Mouse (Mus musculus): ENCODE measurements around the gene Slc43a1.
"Not testable (repeated sequence)": the region's sequence is repeated elsewhere in the genome, so short reads cannot be mapped to it uniquely, and the experiment has no call there.

Gene Slc43a1

DNA sequence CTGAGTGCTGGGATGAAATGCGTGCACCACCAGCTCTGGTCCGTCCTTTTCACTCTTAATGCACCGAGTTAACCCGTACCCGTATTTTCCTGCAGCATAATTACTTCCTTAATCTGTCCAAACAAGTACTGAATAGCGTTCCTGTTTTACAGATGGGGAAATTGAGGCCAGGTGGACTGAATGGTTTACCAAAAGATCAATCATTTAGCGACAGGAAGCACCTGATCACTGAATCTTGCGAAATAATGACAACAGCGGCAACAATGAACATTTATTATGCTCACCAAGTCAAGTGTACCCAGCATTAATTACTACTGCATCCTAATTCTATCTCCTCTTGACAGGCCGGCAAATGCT is at the start of gene Slc43a1:
TSS of gene Slc43a1 (plus strand) at position 258 of the 357 bp plus-strand sequence.
- DNase-seq (ENCODE audit: low spot score in 2 of 2), result no peak

DNA sequence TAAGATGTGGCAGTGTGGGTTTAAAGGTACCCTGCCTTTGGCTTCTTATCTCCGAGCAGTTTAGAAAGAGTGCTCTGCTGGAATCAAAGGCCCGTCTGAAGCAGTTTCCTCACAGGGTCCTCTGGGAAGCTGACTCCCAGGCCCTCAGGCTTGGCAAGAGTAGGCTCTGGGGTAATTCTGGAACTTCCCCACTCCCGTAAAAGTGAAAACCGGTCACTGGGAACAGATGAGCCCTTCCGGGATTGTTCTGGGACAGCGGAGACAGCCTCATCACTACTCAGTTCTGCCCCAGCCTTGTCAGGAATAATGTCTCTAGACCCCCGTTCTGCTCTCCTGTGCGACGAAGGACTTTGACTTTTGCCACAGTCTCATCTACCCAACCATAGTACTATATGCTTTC is 48.2 kb upstream of the Slc43a1 start:
- DNase-seq (ENCODE audit: low spot score in 2 of 2), result no peak

DNA sequence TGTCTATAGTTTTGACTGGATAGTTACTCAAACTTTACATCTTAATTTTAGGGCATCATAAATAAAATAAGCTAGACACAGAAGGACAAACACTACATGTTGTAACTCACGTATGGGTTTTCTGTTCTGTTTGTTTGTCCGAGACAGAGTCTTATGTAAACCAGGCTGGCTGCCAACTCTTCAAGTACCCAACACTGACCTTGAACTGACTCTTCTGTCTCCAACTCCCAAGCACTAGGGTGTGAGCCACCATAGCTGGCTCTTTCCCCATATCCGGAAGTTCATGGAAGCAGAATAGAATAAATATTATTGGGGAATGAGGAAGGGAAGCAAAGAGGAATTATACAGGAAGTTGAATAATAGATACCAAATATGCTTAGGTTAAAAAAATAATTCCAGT is 46.1 kb upstream of the Slc43a1 start:
- DNase-seq (ENCODE audit: low spot score in 2 of 2), result no peak

DNA sequence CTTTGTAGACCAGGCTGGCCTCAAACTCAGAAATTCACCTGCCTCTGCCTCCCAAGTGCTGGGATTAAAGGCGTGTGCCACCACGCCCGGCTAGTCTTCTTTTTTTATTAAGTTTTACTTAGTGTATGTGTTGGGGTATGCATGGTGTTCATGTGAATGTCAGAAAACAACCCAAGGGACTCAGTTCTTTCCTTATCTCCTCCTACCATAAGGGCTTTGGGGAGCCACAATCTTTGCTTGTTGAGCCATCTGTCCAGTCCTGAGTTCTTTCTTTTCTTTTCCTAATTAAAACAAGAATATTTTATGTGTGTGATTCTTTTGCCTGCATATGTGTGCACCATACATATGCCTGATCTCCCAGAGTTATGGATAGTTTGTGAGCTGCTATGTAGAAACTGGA is 45.5 kb upstream of the Slc43a1 start:
- DNase-seq (ENCODE audit: low spot score in 2 of 2), result no peak

DNA sequence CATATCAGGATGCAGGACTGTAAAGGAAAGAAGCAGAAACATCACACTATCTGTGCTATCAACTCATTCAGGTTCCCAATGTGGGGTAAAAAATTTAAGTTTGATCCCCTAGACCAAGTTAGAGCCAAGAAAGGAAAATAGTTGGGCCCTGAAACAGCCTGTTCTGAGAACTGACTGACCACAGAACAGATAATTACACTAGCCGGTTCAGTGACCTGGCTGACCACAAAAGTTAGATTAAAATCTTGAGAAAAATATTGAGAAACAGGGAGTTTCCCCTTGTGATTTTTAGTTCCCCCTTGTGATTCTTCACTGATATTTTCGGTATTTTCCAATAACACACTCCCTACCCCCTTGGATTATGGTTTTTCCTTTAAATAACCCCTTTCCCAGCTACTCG is 44.8 kb upstream of the Slc43a1 start:
- DNase-seq (ENCODE audit: low spot score in 2 of 2), result no peak

DNA sequence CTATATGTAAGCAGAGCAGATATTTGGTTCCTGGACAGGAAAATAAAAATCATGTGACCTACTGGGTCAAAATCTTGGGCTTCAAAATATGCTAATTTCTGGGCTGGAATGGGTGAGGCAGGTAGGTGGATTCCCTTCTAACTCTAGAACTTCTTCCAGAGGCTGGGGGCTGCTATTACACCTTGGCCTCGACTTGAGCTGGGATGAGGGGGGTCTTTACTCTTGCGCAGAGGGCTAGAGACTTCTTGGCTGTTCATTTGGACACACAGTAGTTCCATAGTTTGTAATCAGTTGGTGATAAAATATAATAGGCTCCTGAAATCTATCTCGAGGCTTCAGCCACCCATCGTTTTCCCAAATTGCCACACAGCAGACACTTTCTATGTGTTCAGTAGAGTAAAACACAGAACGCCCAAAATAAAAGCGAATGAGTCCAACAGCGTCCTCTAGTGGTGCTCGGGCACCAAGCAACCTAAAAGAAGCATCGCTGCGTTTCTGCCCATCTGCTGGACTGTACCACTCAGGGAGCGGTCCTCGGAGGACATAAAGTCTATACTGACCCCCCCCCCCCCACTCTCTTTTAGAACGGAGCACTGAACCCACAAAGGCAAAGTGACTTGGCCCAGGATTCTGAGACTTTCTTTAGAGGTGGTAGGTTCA is 40.7 kb upstream of the Slc43a1 start:
- peak; percentile 66 to 78 for DNase-seq (ENCODE audit: low spot score in 2 of 2)

DNA sequence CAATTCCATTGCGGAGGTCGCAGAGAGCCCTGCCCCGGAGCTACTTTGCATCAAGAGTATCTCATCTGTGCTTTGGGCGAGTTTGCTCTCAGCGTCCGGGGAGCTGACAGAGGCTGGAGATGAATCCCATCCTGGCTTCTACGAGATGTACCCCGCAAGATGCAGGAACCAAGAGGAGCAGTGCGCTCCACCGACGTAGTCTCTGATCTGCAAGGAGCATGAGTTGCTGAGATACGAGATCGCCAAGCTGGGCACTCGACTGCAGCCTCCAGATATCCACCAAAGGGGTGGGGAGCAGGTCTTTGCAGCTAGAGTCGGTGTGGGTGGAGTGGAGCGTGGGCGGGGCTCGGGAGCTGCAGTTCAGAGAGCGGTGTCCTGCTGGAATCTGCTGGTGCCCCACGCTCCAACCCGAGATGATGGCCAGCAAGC is 40.1 kb upstream of the Slc43a1 start, which contains the start of gene Ube2l6:
TSS of gene Ube2l6 (plus strand) at position 336 of the 429 bp plus-strand sequence.
- peak; percentile 77 to 80 for DNase-seq (ENCODE audit: low spot score in 2 of 2)

DNA sequence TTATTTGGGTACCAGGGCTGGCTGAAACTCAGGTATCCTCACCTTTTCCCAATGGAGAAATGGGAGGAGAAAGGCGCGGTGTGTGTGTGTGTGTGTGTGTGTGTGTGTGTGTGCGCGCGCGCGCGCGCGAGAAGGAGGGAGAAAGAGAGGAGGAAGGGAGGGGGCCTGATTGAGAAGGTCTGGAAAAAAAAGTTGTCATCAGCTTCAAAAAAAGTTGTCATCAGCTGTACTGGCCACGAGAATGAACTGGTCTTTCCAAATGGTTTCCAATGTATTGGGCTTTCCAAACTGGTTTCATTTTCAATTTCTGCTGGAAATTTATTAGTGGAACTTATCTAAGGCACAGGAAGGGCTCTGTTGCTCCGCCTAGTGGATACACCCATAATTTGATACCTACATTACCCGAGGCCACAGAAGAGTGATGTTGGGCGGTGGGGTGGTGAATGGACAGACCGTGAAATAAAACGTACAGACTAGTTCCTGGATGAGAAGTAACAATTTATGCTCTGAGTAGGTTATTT is 39.5 kb upstream of the Slc43a1 start:
- DNase-seq (ENCODE audit: low spot score in 2 of 2), result peak; percentile 49 to 61

DNA sequence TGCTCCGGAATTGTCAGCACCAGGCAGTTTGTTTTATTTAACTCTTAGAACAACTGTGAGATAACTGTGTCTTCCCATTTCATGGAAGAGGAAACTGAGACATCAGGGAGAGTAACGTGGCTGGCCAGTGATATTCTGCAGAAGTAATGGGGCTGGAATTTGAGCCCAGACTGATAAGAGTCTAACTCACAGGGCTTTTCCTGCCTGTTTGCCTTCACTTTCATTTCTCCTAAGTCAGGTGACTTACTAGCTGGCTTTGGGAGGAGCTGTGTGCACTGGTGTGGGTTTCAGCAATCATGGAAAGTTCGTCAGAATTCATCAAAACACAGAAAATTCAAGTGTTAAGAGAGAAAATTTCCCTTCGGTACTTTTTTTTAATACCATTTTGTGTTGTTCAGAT is 38.3 kb upstream of the Slc43a1 start:
- DNase-seq (ENCODE audit: low spot score in 2 of 2), result no peak

DNA sequence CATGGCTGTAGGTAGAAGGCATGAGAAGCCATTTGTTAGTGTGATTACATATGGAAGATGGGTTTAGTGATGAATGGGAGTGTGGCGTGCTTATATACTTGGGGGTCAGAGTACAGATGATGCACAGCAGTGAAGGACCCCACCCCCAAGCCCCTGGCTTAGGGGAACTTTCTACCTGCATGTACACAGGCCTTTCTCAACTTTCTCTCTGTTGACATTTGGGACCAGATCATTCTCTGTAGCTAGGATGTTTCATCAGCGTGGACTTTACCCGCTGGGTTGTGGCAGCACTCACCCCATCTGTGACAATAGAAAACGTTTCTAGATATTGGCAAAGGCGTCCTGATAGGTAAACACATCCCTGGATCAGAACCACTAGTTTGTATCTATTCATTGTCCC is 37.4 kb upstream of the Slc43a1 start:
- DNase-seq (ENCODE audit: low spot score in 2 of 2), result not testable (repeated sequence)

DNA sequence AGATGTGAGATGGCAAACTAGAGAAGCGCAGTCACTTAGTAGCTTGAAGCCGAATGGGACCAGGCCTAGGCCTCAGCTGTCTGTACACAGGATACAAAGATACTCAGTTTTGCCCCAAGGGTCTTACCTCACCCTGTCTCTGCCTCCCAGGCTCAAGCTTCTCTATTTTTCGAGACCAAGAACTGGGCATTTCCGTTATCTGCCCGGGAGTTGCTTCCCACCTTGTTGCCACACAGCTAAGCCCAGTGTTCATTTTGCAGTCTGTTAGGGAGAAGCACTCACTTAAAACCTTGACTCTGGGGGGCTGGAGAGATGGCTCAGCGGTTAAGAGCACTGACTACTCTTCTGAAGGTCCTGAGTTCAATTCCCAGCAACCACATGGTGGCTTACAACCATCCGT is 34.7 kb upstream of the Slc43a1 start:
- no peak for DNase-seq (ENCODE audit: low spot score in 2 of 2)

DNA sequence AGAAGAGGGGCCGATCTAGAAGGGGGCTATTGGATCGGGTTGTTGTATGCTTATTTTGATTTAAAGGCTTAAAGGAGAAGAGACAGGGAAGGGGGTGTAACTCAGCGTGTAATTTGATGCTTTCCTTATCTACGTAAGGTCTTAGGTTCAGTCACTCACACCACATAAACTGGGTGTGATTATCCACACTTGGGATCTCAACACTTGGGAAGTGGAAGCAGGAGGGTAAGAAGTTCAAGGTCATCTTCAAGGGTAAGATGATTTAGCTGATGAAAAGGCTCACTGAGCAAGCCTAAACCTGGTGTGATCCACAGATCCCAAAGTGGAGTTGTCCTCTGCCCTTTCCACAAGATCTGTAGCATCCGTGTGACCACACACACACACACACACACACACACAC is 32.1 kb upstream of the Slc43a1 start:
- DNase-seq (ENCODE audit: low spot score in 2 of 2), result no peak

DNA sequence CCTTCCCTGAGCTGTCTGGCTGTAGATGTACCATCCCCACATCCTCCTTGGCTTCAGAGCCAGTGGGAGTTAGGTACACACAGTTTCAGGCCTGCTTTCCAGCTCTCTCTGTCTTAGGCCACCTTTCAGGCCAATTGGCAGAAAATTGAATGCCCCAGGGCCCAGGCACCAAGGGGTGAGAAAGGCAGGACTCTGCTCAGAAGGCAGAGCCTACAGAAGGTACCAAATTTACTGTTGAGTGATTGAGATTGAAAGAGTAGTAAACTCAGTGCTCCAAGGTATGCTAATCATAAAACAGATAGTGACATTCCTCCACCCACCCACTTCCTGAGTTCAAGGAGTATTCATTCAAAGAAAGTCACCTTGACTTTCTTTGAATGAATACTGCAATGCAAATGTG is 29.3 kb upstream of the Slc43a1 start:
- DNase-seq (ENCODE audit: low spot score in 2 of 2), result no peak

DNA sequence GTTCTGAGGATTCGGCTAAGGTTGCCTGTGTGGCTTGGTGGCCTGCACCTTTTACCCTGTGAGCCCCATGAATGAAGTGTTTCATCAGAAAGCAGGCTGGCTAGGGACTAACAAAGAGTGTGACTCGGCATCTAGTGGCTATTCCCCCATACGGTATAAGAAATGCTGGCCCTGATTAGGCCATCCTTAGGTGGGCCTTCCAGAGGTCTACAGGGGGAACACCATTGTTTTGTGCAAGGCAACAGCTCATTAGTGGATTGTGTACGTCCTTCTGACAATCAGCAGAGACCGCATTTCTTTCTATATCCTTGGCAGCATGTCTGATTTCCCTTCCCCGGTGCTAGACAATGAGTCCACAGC is 28.1 kb upstream of the Slc43a1 start:
- no peak for DNase-seq (ENCODE audit: low spot score in 2 of 2)

DNA sequence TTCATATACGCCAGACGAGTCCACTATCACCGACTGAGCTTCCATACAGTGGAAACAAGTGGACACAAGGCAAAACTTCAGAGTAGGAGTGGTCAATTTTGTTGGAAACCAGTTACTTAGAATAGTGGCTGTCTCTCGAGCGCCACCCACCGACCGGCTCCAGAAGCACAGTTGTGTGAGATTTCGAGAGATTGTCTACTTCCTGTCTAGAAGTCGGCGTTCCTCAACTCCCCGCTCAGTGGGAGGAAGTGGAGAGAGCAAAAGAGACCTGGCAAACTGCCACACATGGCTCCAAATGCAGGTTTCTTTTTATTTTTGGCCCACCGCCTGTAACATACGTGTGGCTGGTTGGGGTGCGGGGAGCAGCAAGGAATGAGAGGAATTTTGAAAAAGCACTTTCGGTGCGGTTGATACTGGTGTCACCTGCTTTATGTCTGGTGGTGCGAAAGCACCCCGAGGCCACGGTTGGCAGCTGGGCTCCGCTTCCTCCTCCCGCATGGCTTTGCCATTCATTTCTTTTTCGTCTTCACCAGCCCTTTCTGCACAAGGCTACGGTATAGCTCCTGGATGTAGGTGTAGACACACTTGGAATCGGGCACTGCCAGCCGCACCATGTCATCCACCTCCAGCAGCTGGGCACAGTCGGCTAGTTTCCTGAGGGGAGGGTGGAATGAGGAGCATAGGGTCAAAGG is 27.6 kb upstream of the Slc43a1 start:
- DNase-seq (ENCODE audit: low spot score in 2 of 2), result peak; percentile 80 to 81

DNA sequence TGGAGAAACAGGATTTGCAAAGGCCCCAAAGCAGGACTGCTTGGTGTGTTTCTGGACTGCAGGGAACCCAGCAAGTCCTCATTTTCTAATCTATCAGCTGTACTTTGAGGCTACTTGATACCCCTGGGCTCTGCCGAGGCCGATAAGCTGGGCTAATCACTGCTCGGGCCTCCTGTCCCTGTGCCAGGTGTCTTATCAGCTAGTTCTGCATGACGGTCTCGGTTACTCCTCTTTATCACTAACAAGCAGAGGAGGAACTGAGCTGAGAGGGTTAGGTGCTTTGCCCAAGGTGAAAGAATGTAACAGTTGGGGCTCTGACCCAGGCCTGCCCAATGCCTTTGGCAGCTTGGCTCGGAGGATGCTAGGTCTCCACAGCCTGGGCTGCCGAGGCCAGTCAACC is 26.8 kb upstream of the Slc43a1 start:
- peak; percentile 72 to 81 for DNase-seq (ENCODE audit: low spot score in 2 of 2)

DNA sequence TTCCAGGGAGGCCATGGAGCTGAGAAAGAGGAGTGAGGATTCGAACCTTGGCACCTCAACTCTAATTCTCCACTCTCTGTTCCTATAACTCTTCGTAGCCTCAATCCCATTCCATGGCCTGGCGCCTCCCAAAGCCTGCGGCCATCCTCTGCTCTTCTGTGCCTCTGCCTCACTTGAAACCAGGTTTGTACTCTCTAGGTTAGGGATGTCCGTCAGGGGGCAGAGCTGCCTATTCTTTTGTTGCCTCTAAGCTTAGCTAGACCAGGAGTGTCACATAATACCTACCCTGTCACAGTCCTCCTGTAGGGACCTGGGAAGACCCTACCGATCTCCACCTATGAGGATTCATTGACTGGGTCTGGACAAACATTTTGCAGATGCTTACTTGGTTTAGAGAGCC is 26.0 kb upstream of the Slc43a1 start:
- DNase-seq (ENCODE audit: low spot score in 2 of 2), result no peak

DNA sequence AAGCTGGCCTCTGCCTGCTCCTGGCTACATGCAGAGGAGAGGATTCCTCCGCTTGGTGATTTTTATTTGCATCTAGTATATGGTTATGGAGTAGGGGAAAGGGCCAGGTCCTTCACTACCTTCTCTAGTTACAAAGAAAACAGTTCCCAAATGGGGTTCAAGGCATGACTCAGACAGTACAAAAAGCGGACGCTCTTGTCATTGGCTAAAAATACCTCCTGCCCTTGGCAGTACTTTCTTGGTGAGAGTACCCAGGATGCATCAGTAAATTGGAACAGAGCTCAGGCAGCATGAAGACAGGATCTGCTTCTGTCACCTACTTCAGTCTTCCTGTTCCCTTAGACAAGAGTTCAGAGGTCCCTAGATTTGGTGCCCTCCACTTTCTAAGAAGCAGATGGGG is 18.8 kb upstream of the Slc43a1 start:
- no peak for DNase-seq (ENCODE audit: low spot score in 2 of 2)

DNA sequence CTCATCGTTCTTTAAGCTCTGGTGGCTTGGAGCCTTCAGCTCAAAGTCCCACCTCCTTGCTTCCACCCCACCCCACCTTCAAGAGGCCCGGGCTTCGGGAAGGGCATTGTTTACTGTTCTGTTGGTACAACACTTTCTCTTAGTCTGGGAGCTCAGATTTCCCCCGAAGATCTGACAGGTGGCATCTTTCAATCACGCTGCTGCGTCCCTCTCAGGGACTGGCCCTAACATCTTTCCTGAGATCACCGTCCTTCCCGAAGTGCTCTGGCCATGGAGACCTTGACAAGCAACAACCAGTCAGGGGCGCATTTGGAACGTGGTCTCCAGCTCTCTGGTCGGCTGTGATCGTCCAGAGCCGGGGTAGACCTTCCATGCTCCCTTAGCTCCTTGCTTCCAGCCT is 16.1 kb upstream of the Slc43a1 start, which contains the start of gene Smtnl1:
TSS of gene Smtnl1 (minus strand) at position 101 of the 400 bp plus-strand sequence.
- no peak for DNase-seq (ENCODE audit: low spot score in 2 of 2)

DNA sequence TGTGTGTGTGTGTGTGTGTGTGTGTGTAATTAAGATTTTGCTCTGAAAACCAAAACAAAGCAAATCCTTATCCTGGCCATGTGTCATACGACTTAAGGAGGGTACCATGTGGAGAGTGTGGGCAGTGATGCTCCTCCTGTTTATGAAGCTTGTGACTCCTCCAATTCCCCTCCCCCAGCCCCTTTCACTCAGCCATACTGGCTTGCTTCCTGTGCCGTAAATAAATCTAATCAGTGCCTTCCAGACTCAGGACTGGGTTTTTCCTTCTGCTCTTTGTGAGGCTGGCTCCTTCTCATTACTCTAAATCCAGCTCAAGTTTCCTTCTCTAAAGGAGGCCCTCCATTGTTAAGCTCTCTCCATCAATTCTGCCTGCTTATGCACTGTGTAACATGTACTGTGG is 15.4 kb upstream of the Slc43a1 start:
- DNase-seq (ENCODE audit: low spot score in 2 of 2), result no peak

DNA sequence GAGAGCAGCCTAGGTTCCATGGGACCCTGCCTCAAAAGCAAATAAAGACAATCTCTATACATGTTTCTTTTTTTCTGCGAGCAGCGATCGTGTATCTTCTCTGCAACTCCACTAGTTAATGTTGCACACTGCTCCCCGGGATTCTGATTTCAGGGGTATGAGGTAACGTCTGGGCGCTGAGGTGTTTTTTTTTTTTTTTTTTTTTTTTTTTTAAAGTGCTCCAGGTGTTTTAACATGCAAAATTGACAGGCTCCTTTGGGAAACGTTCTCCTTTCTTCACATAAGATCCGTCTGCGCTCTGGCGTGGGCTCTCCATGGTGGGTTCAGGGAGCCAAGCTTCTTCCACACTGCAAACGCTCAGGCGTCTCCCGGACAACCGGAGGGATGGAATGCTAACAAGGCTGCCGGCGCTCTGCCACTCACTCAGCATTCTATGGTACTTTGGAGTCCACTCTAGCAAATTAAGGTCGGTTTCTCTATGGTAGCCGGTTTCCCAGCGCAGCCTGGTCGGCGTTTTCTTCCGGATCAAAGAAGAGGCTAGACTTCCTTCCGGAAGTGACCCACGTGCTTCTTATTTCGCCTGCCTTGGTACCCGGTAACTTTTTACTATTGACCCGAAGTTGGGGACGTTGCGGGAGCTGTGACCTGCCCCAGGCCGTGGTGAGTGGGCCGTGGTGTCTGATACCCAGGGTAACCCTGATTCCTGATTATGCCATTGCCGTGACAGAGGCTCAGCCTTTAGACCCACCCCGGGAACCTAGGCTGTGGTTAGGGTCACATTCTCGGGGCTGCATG is 12.0 kb upstream of the Slc43a1 start, which contains the start of gene Timm10:
TSS of gene Timm10 (plus strand) at position 510 of the 795 bp plus-strand sequence.
- DNase-seq (ENCODE audit: low spot score in 2 of 2), result peak; percentile 59 to 69

DNA sequence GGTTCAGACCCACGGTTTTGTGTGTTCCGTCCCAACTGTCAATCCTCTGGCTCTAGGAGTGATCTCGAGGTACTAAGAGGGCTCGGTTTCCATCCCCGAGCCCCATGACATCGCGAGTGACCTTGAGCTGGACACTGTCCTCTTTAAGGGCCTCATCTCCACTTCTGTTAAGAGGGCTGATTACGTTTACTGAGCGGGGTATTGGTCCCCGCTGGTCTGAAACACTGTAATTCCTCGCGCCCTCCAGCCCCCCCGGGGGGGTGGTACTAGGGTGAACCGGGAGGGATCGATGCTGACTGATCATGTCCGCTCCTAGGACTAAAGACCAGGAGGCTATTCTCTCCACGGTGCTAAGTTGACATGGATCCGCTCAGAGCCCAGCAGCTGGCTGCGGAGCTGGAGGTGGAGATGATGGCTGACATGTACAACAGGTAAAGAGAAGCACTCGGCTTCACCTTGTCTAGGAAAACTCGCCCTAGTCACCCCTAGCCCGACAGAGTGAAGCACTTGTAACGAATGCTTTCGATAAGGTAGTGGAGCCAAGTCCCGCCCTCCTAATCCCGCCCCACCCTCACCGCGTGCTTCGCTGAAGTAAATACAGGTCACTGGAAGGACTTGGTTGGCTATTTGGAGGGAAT is 11.2 kb upstream of the Slc43a1 start:
- peak in 1 of 2 experiments; percentile 37 for DNase-seq (ENCODE audit: low spot score in 2 of 2)
